Mouse (Mus musculus): Measurements from ENCODE around the gene Idh3b. TPM values are rescaled to one million over a fixed set of nuclear protein-coding genes. Genes with fewer than 3 reads are reported as not detected.
A peak's percentile ranks its signal among the peaks of the same experiment; 100 is the strongest.

Idh3b gene
- total and polyA plus RNA-seq, 3 experiments: 195 to 542 (median 522) TPM

GRCm38 (mm10) chr2:130265520-130265919 is 18.8 kb downstream of the Idh3b start:
- DNase-seq: no peak

GRCm38 (mm10) chr2:130262398-130262797 is 21.9 kb downstream of the Idh3b start:
- DNase-seq: no peak

GRCm38 (mm10) chr2:130261914-130262313 is 22.4 kb downstream of the Idh3b start:
- no peak for DNase-seq

GRCm38 (mm10) chr2:130260822-130261221 is 23.5 kb downstream of the Idh3b start:
- no peak for DNase-seq

DNA sequence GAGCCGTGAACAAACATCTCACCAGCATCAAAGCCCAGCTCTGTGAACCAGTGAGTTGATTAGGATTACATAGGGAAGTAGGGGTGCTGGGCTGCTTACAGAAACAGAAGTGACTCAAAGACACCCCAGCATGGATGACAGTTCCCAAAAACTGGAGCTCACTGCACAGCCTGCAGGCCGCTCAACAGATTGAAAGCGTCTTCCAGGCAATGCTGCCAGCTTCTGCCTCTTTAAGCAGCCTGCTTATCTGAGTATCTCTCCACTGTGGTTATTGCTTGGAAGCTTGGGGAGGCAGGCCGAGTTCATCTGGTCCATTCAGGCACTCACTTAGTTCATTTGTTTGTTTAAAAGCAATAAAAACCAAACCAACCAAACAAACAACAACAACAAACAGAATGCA is 27.6 kb downstream of the Idh3b start:
- no peak for DNase-seq

DNA sequence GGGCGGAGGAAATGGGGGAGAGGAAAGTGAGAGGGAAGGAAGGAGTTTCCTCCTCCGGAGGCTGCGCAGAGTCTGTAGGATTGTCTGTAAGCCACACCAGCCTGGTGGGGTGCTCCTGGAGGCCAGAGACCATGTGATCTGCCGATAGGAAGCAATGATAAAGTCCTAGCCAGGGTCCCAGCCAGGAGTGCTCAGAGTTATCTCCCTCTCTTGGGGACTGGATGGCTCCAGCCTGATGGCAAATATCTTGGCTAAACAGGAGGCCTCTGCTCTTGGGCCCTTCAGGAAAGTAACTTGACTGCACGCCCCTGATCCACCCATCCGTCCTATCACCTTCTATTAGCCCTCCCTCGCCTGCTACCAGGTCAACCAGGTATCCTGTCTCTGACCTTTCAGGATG is 36.1 kb downstream of the Idh3b start:
- no peak for DNase-seq

- peak; percentile 20 for DNase-seq
These were observed 37.4 kb downstream of the Idh3b start for GRCm38 (mm10) chr2:130246912-130247311.

Other genes with a start within 250 kb of the Idh3b start
- not detected for gene Tgm6, start 172.1 kb downstream of the Idh3b start, total RNA-seq (2021)
- not detected in 2 replicates for gene Tgm6, start 172.1 kb downstream of the Idh3b start, polyA plus RNA-seq (2012; rRNA removed)
- gene Snrpb, start 105.1 kb downstream of the Idh3b start, total RNA-seq (2021): 100 to 1,000 TPM; 112 to 187 TPM
- 350 and 452 TPM in 2 replicates for gene Snrpb, start 105.1 kb downstream of the Idh3b start, polyA plus RNA-seq (2012; rRNA removed)
- not detected for gene Tmc2, start 89.4 kb downstream of the Idh3b start, total RNA-seq (2021)
- gene Tmc2, start 89.4 kb downstream of the Idh3b start, polyA plus RNA-seq (2012; rRNA removed): not detected in 2 replicates
- 100 to 1,000 TPM in 1 of 2 experiments, 10 to 100 TPM in 1; 83.3 to 111 TPM for gene Nop56, start 10.1 kb downstream of the Idh3b start, total RNA-seq (2021)
- 38.7 and 57.7 TPM in 2 replicates for gene Nop56, start 10.1 kb downstream of the Idh3b start, polyA plus RNA-seq (2012; rRNA removed)
- gene Ebf4, start 10.6 kb upstream of the Idh3b start, total RNA-seq (2021): 1 to 10 TPM; 3.3 to 3.9 TPM
- 12.1 and 15.3 TPM in 2 replicates for gene Ebf4, start 10.6 kb upstream of the Idh3b start, polyA plus RNA-seq (2012; rRNA removed)
- 1 to 10 TPM; 5.0 to 7.7 TPM for gene Cpxm1, start 113.0 kb upstream of the Idh3b start, total RNA-seq (2021)
- 8.8 and 10.5 TPM in 2 replicates for gene Cpxm1, start 113.0 kb upstream of the Idh3b start, polyA plus RNA-seq (2012; rRNA removed)
- gene Gm28372, start 120.7 kb upstream of the Idh3b start, total RNA-seq (2021): not detected
- not detected in 2 replicates for gene Gm28372, start 120.7 kb upstream of the Idh3b start, polyA plus RNA-seq (2012; rRNA removed)
- 1 to 10 TPM in 1 of 2 experiments, not detected in 1; 1.0 TPM for gene 1700020A23Rik, start 120.7 kb upstream of the Idh3b start, total RNA-seq (2021)
- gene 1700020A23Rik, start 120.7 kb upstream of the Idh3b start, polyA plus RNA-seq (2012; rRNA removed): not detected in 2 replicates
- not detected for gene Tmem239, start 121.9 kb upstream of the Idh3b start, total RNA-seq (2021)
- 0.08 TPM in 1 of 2 replicates, not detected in the other for gene Tmem239, start 121.9 kb upstream of the Idh3b start, polyA plus RNA-seq (2012; rRNA removed)
- gene Vps16, start 139.8 kb upstream of the Idh3b start, total RNA-seq (2021): 10 to 100 TPM; 55.4 to 57.0 TPM
- 44.8 and 44.9 TPM in 2 replicates for gene Vps16, start 139.8 kb upstream of the Idh3b start, polyA plus RNA-seq (2012; rRNA removed)
- gene Pced1a, start 140.2 kb upstream of the Idh3b start, total RNA-seq (2021): 10 to 100 TPM; 15.4 to 17.2 TPM
- 40.8 and 43.3 TPM in 2 replicates for gene Pced1a, start 140.2 kb upstream of the Idh3b start, polyA plus RNA-seq (2012; rRNA removed)
- gene Ptpra, start 165.7 kb upstream of the Idh3b start, total RNA-seq (2021): 100 to 1,000 TPM; 125 to 145 TPM
- 80.0 and 113 TPM in 2 replicates for gene Ptpra, start 165.7 kb upstream of the Idh3b start, polyA plus RNA-seq (2012; rRNA removed)